Mouse (Mus musculus): ENCODE results near the gene Frmpd4.

GRCm38 (mm10) chrX:167492265-167492664, 1084.8 kb downstream of the Frmpd4 start:
- no peak for TF ChIP-seq CTCF (IDR thresholded peaks at IDR 0.05; ENCODE audit: low read depth)
- TF ChIP-seq EP300 (IDR thresholded peaks at IDR 0.05; ENCODE audit: low read depth) = no peak
